Mouse (Mus musculus): ENCODE results near the gene Mbnl1. TPM values are rescaled to one million over a fixed set of nuclear protein-coding genes. Genes with fewer than 3 reads are reported as not detected.
"Not testable (repeated sequence)": the region's sequence is repeated elsewhere in the genome, so short reads cannot be mapped to it uniquely, and the experiment has no call there.

Gene Mbnl1
- polyA plus RNA-seq, 1 experiment from 2014 or later, result 93.2 TPM

DNA sequence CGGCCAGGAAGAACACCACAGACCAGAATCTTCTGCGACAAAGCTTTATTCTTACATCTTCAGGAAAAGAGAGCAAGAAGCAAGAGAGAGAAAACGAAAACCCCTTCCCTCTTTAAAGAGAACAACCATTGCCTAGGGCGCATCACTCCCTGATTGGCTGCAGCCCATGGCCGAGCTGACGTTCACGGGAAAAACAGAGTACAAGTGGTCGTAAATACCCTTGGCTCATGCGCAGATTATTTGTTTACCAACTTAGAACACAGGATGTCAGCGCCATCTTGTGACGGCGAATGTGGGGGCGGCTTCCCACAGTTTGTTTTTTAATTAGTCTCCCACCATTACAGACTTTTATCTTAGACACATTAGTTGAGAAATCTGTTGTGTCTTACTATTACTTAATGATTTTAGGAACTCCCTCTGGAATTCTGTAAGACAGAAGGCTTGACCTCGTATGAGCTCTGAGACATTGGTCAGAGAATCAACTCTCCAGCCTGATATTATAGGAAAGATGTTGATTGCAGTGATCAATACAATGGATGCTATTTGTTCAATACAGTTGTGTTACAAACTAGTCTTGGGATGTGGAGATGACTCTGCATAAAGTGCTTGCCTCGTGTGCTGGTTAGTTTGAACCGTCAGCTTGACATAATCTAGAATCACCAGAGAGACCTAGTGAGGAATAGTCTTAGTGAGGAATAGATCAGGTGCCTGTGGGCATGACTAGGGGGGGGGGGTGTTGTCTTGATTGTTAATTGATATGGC is 22.3 kb downstream of the Mbnl1 start:
- H3K9ac ChIP-seq (ENCODE audit: low read length); H3K27ac ChIP-seq (replicated peaks in 1 of 2; ENCODE audit: control insufficient read depth in 1 of 2, insufficient read depth in 1 of 2, low read depth in 2 of 2, low read length in 2 of 2); H3K4me3 ChIP-seq (ENCODE audit: control insufficient read depth in 1 of 2, insufficient read depth in 1 of 2, low read depth in 1 of 2, low read length in 2 of 2); H3K36me3 ChIP-seq (ENCODE audit: control insufficient read depth, insufficient read depth, low read length); H3K27me3 ChIP-seq (ENCODE audit: control insufficient read depth, insufficient read depth, low read length); ATAC-seq (ENCODE audit: insufficient number of reproducible peaks, insufficient read depth, low FRiP score, low read depth); H3K9me3 ChIP-seq (ENCODE audit: control insufficient read depth, low read length): not testable (repeated sequence)
- Histone ChIP-seq H3K4me2 (ENCODE audit: low read length) (peak overlapping the region; percentile 35; the same call in 1 of the 2 replicates), H3K4me1 (ENCODE audit: control insufficient read depth in 2 of 2, insufficient read depth in 2 of 2, low read length in 2 of 2) (peaks cover 8 to 14% of the 10 kb centered on the region in 2 experiments)
- 69% methylated on average over 7 of the region's 16 CpGs for WGBS

DNA sequence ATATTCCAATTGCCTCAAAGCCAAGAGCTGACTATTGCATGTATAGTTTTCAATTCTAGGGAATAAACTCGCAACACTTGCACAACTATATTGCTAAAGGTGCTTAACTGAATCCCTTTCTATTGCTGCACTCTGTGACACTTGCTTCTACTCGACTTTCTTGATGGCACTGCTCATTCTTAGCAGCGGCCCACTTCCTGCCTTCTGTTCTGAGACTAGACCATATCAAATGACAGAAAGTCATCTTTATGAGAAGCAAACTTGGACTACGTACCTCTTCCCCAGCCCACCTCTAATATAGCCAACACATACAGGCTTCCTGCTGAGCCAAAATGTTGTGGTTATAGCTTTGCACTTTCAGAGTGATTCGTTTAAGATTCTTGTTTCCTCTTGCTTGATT is 23.6 kb downstream of the Mbnl1 start:
- Histone ChIP-seq H3K4me3 (ENCODE audit: control insufficient read depth in 1 of 2, insufficient read depth in 1 of 2, low read depth in 1 of 2, low read length in 2 of 2) (no peak overlapping the region), H3K9me3 (ENCODE audit: control insufficient read depth, low read length) (no peaks in the 10 kb centered on the region), H3K4me2 (ENCODE audit: low read length) (no peak overlapping the region), H3K4me1 (ENCODE audit: control insufficient read depth in 2 of 2, insufficient read depth in 2 of 2, low read length in 2 of 2) (peaks cover 8 to 17% of the 10 kb centered on the region in 2 experiments), H3K36me3 (ENCODE audit: control insufficient read depth, insufficient read depth, low read length) (no peaks in the 10 kb centered on the region), H3K9ac (ENCODE audit: low read length) (no peak overlapping the region), H3K27me3 (ENCODE audit: control insufficient read depth, insufficient read depth, low read length) (no peaks in the 10 kb centered on the region), H3K27ac (replicated peaks in 1 of 2; ENCODE audit: control insufficient read depth in 1 of 2, insufficient read depth in 1 of 2, low read depth in 2 of 2, low read length in 2 of 2) (no peak overlapping the region)
- 84% methylated on average over 5 of the region's 5 CpGs for WGBS
- ATAC-seq (ENCODE audit: insufficient number of reproducible peaks, insufficient read depth, low FRiP score, low read depth), result no peak

DNA sequence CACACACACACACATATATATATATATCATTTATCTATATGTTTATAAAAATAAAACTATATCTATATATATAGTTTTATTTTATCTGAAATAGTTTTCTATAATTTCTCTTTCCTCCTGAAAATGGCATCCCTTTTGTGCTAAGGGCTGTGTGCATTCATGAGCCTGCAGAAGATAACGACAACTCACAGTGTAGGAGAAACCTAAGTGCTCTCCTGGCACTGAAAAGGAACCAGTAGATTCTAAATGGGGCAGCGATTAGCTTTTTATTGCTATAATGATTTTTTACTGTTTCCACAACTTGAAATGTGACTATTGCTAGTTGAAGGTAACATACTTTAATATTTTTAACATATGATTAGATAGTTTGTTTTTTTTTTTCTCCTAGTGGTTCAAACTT is 25.5 kb downstream of the Mbnl1 start:
- ATAC-seq (ENCODE audit: insufficient number of reproducible peaks, insufficient read depth, low FRiP score, low read depth), result no peak
- H3K27ac ChIP-seq (replicated peaks in 1 of 2; ENCODE audit: control insufficient read depth in 1 of 2, insufficient read depth in 1 of 2, low read depth in 2 of 2, low read length in 2 of 2), result no peak overlapping the region
- no peaks in the 10 kb centered on the region for H3K36me3 ChIP-seq (ENCODE audit: control insufficient read depth, insufficient read depth, low read length)
- H3K4me3 ChIP-seq (ENCODE audit: control insufficient read depth in 1 of 2, insufficient read depth in 1 of 2, low read depth in 1 of 2, low read length in 2 of 2), result no peak overlapping the region
- 74% methylated on average over 2 of the region's 2 CpGs for WGBS
- H3K9ac ChIP-seq (ENCODE audit: low read length), result no peak overlapping the region
- no peaks in the 10 kb centered on the region for H3K9me3 ChIP-seq (ENCODE audit: control insufficient read depth, low read length)
- peaks cover 8 to 18% of the 10 kb centered on the region in 2 experiments for H3K4me1 ChIP-seq (ENCODE audit: control insufficient read depth in 2 of 2, insufficient read depth in 2 of 2, low read length in 2 of 2)
- no peaks in the 10 kb centered on the region for H3K27me3 ChIP-seq (ENCODE audit: control insufficient read depth, insufficient read depth, low read length)
- H3K4me2 ChIP-seq (ENCODE audit: low read length), result no peak overlapping the region

DNA sequence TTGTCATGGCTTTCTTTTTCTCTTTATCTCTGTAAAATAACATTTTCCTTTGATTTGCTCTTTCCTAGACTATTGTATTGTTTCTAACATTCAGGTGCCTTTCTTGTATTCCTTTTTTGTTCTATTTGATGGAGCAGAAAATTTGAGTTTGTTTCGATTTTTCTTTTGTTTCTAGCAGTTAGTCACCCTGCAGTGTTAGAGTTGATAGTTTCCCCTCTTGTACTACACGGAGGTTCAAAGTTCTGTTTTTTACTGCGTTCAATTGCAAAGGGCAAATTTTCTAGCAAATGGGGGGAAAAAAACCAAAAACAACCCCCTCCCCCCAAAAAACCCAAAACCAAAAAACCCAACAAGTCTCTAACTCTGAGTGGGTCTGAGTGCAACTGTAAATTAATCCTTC is 26.0 kb downstream of the Mbnl1 start:
- Histone ChIP-seq H3K27me3 (ENCODE audit: control insufficient read depth, insufficient read depth, low read length) (no peaks in the 10 kb centered on the region), H3K27ac (replicated peaks in 1 of 2; ENCODE audit: control insufficient read depth in 1 of 2, insufficient read depth in 1 of 2, low read depth in 2 of 2, low read length in 2 of 2) (peak overlapping the region; percentile 19 to 51; a peak in 2 of 4 replicates), H3K36me3 (ENCODE audit: control insufficient read depth, insufficient read depth, low read length) (no peaks in the 10 kb centered on the region), H3K4me2 (ENCODE audit: low read length) (0 out of 2 replicates have a peak overlapping the region, but pooled peaks have one; percentile 88), H3K4me1 (ENCODE audit: control insufficient read depth in 2 of 2, insufficient read depth in 2 of 2, low read length in 2 of 2) (peaks cover 8 to 23% of the 10 kb centered on the region in 2 experiments), H3K9ac (ENCODE audit: low read length) (0 out of 2 replicates have a peak overlapping the region, but pooled peaks have one; percentile 3), H3K4me3 (ENCODE audit: control insufficient read depth in 1 of 2, insufficient read depth in 1 of 2, low read depth in 1 of 2, low read length in 2 of 2) (no peak overlapping the region), H3K9me3 (ENCODE audit: control insufficient read depth, low read length) (no peaks in the 10 kb centered on the region)
- WGBS, result 78% methylated on average over 3 of the region's 3 CpGs
- no peak for ATAC-seq (ENCODE audit: insufficient number of reproducible peaks, insufficient read depth, low FRiP score, low read depth)

DNA sequence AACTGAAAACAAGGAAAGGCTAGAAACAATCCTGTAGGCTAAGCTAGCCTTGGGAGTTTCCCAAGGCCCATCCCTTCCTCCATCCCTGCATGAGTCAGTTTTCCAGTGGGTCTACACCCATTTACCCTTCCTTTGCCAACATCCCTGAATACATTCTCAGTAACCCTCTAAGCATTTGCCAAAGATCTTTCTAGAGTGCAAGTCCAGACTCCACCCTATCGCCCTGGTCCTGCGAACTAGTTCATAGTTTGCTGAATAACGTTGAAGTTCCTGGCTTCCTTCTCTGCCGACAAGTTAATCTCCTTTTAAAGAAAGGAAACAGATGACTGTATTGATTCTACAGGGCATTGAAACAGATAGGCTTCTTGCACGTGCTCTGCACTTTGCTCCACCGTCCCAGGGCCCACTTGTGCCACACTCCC is 26.5 kb downstream of the Mbnl1 start:
- H3K9ac ChIP-seq (ENCODE audit: low read length), result 0 out of 2 replicates have a peak overlapping the region, but pooled peaks have one; percentile 3
- H3K4me3 ChIP-seq (ENCODE audit: control insufficient read depth in 1 of 2, insufficient read depth in 1 of 2, low read depth in 1 of 2, low read length in 2 of 2), result no peak overlapping the region
- no peaks in the 10 kb centered on the region for H3K27me3 ChIP-seq (ENCODE audit: control insufficient read depth, insufficient read depth, low read length)
- H3K4me1 ChIP-seq (ENCODE audit: control insufficient read depth in 2 of 2, insufficient read depth in 2 of 2, low read length in 2 of 2), result peaks cover 8 to 26% of the 10 kb centered on the region in 2 experiments
- H3K27ac ChIP-seq (replicated peaks in 1 of 2; ENCODE audit: control insufficient read depth in 1 of 2, insufficient read depth in 1 of 2, low read depth in 2 of 2, low read length in 2 of 2), result peak overlapping the region; percentile 19 to 100; a peak in 2 of 4 replicates
- no peaks in the 10 kb centered on the region for H3K36me3 ChIP-seq (ENCODE audit: control insufficient read depth, insufficient read depth, low read length)
- 33% methylated on average over 6 of the region's 6 CpGs for WGBS
- ATAC-seq (ENCODE audit: insufficient number of reproducible peaks, insufficient read depth, low FRiP score, low read depth), result no peak
- no peaks in the 10 kb centered on the region for H3K9me3 ChIP-seq (ENCODE audit: control insufficient read depth, low read length)
- H3K4me2 ChIP-seq (ENCODE audit: low read length), result peak overlapping the region; percentile 88

DNA sequence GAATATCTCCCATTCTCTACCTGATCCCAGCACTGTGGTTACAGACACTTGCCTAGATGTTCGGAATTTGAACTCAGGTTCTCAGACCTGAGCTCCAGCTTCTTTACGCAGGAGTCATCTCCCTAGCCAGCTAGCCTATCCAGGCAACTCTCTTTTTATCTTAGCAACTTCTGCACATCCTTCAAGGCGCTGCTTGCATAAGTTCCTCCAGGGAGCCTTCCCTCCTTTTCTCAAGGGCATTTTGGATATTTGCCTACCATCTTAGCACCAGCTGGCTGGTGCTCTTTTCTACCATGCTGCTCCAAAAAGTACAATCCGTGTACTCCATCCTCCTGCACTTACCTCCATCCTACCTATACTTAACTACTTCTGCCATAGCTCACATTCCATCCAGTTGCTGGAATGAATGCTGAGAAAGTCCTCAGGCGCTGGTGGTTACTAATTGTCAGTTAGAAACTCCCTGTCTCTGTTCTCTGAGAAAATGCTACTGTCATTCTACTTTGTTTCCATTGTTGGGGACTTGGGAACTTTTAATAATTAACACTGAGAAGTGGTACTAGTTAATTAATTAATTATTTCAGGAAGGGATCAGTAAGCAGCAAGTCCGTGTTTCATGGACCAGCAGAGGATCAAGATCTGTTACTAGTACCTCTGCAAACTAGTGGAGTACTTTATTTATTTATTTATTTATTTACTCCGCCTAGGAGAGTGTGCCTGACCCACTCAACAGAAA is 27.3 kb downstream of the Mbnl1 start:
- H3K4me2 ChIP-seq (ENCODE audit: low read length), result peak overlapping the region; percentile 88
- peak overlapping the region; percentile 98 for H3K9ac ChIP-seq (ENCODE audit: low read length)
- no peaks in the 10 kb centered on the region for H3K36me3 ChIP-seq (ENCODE audit: control insufficient read depth, insufficient read depth, low read length)
- peaks cover 8 to 33% of the 10 kb centered on the region in 2 experiments for H3K4me1 ChIP-seq (ENCODE audit: control insufficient read depth in 2 of 2, insufficient read depth in 2 of 2, low read length in 2 of 2)
- H3K9me3 ChIP-seq (ENCODE audit: control insufficient read depth, low read length), result no peaks in the 10 kb centered on the region
- peak overlapping the region in 1 of 2 experiments; percentile 100; a peak in 2 of 4 replicates for H3K27ac ChIP-seq (replicated peaks in 1 of 2; ENCODE audit: control insufficient read depth in 1 of 2, insufficient read depth in 1 of 2, low read depth in 2 of 2, low read length in 2 of 2)
- 36% methylated on average over 7 of the region's 7 CpGs for WGBS
- H3K4me3 ChIP-seq (ENCODE audit: control insufficient read depth in 1 of 2, insufficient read depth in 1 of 2, low read depth in 1 of 2, low read length in 2 of 2), result peak overlapping the region; percentile 81 to 88; a peak in 3 of 4 replicates
- ATAC-seq (ENCODE audit: insufficient number of reproducible peaks, insufficient read depth, low FRiP score, low read depth), result no peak
- no peaks in the 10 kb centered on the region for H3K27me3 ChIP-seq (ENCODE audit: control insufficient read depth, insufficient read depth, low read length)

DNA sequence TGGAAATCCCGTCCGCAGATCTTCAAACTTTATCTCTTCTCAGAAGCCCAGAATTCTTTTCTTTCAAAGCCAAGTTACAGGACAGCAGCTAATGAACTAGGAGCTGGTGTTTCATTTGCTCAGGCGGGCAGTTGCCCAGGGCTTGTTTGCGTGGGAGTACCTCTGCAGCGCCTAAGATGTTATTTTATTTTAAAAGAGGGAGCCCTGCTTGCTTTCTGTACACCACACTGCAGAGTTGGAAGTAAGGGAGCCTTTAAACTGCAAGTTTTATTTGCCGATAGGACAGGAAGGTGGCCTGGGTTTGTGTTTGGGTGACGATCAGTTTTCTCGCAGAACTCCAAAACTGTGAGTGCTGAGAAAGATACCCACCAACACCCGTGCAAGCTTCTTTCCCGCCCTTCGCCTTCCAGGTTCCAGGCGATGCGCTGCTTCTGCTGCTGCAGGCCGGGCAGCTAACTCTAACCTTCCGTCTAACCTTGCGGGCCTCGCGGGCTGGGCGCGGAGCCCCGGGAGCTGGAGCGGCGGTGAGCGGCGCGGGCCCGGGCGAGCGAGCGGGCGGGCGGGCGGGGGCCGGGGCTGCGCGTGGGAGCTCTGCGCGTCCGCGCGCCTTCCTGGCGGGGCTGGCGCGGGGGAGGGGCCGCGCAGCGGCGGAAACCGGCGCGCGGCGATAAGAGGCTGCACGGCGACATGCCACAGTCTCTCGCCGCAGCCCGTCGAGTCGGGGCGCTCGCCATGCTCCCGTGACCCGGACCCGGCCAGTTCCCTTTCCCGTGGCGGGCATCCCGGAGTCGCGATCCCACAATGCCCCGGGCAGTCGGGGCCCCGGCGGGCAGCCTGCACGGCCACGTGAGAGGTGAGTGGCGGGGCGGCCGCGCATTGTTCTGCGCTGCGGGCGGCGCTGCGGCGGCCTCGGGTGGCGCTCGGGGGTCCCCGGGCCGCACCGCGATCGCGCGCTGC is 28.2 kb downstream of the Mbnl1 start:
- Histone ChIP-seq H3K36me3 (ENCODE audit: control insufficient read depth, insufficient read depth, low read length) (no peaks in the 10 kb centered on the region), H3K27ac (replicated peaks in 1 of 2; ENCODE audit: control insufficient read depth in 1 of 2, insufficient read depth in 1 of 2, low read depth in 2 of 2, low read length in 2 of 2) (peak overlapping the region; percentile 91 to 100), H3K4me1 (ENCODE audit: control insufficient read depth in 2 of 2, insufficient read depth in 2 of 2, low read length in 2 of 2) (peaks cover 8 to 36% of the 10 kb centered on the region in 2 experiments), H3K27me3 (ENCODE audit: control insufficient read depth, insufficient read depth, low read length) (no peaks in the 10 kb centered on the region), H3K9me3 (ENCODE audit: control insufficient read depth, low read length) (no peaks in the 10 kb centered on the region), H3K4me2 (ENCODE audit: low read length) (peak overlapping the region; percentile 88), H3K9ac (ENCODE audit: low read length) (peak overlapping the region; percentile 98), H3K4me3 (ENCODE audit: control insufficient read depth in 1 of 2, insufficient read depth in 1 of 2, low read depth in 1 of 2, low read length in 2 of 2) (peak overlapping the region; percentile 81 to 88)
- ATAC-seq (ENCODE audit: insufficient number of reproducible peaks, insufficient read depth, low FRiP score, low read depth), result peak; percentile 83
- under 1% methylated on average over 52 of the region's 96 CpGs for whole genome bisulfite sequencing

All from heart, embryonic 14.5 days (tissue).